Mouse (Mus musculus): ENCODE data around the gene Flna. TPM values are rescaled to one million over a fixed set of nuclear protein-coding genes. Genes with fewer than 3 reads are reported as not detected.

The Flna gene
- 16.9 TPM for polyA plus RNA-seq (2014; fragmentation: Illumina TruSeq; extraction: RNeasy Lipid Tissue Mini Kit (QIAGEN cat#74804); ENCODE audit: low replicate concordance)

GRCm38 (mm10) chrX:74249615-74250014 is at the start of gene Flna:
Gene Flna, minus strand, starts transcription at chrX:74249820.

GRCm38 (mm10) chrX:74296538-74297448 is 47.2 kb upstream of the Flna start, which contains the start of gene Atp6ap1:
Gene Atp6ap1, plus strand, starts transcription at chrX:74297097.

GRCm38 (mm10) chrX:74281732-74282394 is 32.2 kb upstream of the Flna start, which contains the start of the genes Taz and Dnase1l1:
Gene Taz, plus strand, starts transcription at chrX:74281912.
Gene Dnase1l1, minus strand, starts transcription at chrX:74282337.

GRCm38 (mm10) chrX:74270062-74270901 is 20.7 kb upstream of the Flna start, which contains the start of gene Rpl10:
Gene Rpl10, plus strand, starts transcription at chrX:74270812.

GRCm38 (mm10) chrX:74254153-74254887 is 4.7 kb upstream of the Flna start, which contains the start of gene Emd:
Gene Emd, plus strand, starts transcription at chrX:74254687.

GRCm38 (mm10) chrX:74176959-74177358 is 72.7 kb downstream of the Flna start, which contains the start of gene Tktl1:
Gene Tktl1, plus strand, starts transcription at chrX:74177259.

Other genes with a start within 250 kb of the Flna start
- gene Irak1, start 225.9 kb downstream of the Flna start, polyA plus RNA-seq (2014; fragmentation: Illumina TruSeq; extraction: RNeasy Lipid Tissue Mini Kit (QIAGEN cat#74804); ENCODE audit: low replicate concordance) = 25.2 TPM
- gene Opn1mw, start 122.4 kb downstream of the Flna start, polyA plus RNA-seq (2014; fragmentation: Illumina TruSeq; extraction: RNeasy Lipid Tissue Mini Kit (QIAGEN cat#74804); ENCODE audit: low replicate concordance) = not detected
- 10.2 TPM for gene Mecp2, start 114.5 kb downstream of the Flna start, polyA plus RNA-seq (2014; fragmentation: Illumina TruSeq; extraction: RNeasy Lipid Tissue Mini Kit (QIAGEN cat#74804); ENCODE audit: low replicate concordance)
- not detected for gene Tex28, start 82.0 kb downstream of the Flna start, polyA plus RNA-seq (2014; fragmentation: Illumina TruSeq; extraction: RNeasy Lipid Tissue Mini Kit (QIAGEN cat#74804); ENCODE audit: low replicate concordance)
- not detected for gene Tktl1, start 72.6 kb downstream of the Flna start, polyA plus RNA-seq (2014; fragmentation: Illumina TruSeq; extraction: RNeasy Lipid Tissue Mini Kit (QIAGEN cat#74804); ENCODE audit: low replicate concordance)
- gene Emd, start 4.9 kb upstream of the Flna start, polyA plus RNA-seq (2014; fragmentation: Illumina TruSeq; extraction: RNeasy Lipid Tissue Mini Kit (QIAGEN cat#74804); ENCODE audit: low replicate concordance) = 23.2 TPM
- gene Rpl10, start 21.0 kb upstream of the Flna start, polyA plus RNA-seq (2014; fragmentation: Illumina TruSeq; extraction: RNeasy Lipid Tissue Mini Kit (QIAGEN cat#74804); ENCODE audit: low replicate concordance) = 610 TPM
- gene Taz, start 32.1 kb upstream of the Flna start, polyA plus RNA-seq (2014; fragmentation: Illumina TruSeq; extraction: RNeasy Lipid Tissue Mini Kit (QIAGEN cat#74804); ENCODE audit: low replicate concordance) = 48.9 TPM
- 52.9 TPM for gene Dnase1l1, start 32.5 kb upstream of the Flna start, polyA plus RNA-seq (2014; fragmentation: Illumina TruSeq; extraction: RNeasy Lipid Tissue Mini Kit (QIAGEN cat#74804); ENCODE audit: low replicate concordance)
- 90.9 TPM for gene Atp6ap1, start 47.3 kb upstream of the Flna start, polyA plus RNA-seq (2014; fragmentation: Illumina TruSeq; extraction: RNeasy Lipid Tissue Mini Kit (QIAGEN cat#74804); ENCODE audit: low replicate concordance)
- gene Gdi1, start 55.2 kb upstream of the Flna start, polyA plus RNA-seq (2014; fragmentation: Illumina TruSeq; extraction: RNeasy Lipid Tissue Mini Kit (QIAGEN cat#74804); ENCODE audit: low replicate concordance) = 81.7 TPM
- gene Fam50a, start 63.2 kb upstream of the Flna start, polyA plus RNA-seq (2014; fragmentation: Illumina TruSeq; extraction: RNeasy Lipid Tissue Mini Kit (QIAGEN cat#74804); ENCODE audit: low replicate concordance) = 4.8 TPM
- gene Plxna3, start 79.2 kb upstream of the Flna start, polyA plus RNA-seq (2014; fragmentation: Illumina TruSeq; extraction: RNeasy Lipid Tissue Mini Kit (QIAGEN cat#74804); ENCODE audit: low replicate concordance) = 0.63 TPM
- gene Lage3, start 103.8 kb upstream of the Flna start, polyA plus RNA-seq (2014; fragmentation: Illumina TruSeq; extraction: RNeasy Lipid Tissue Mini Kit (QIAGEN cat#74804); ENCODE audit: low replicate concordance) = 7.2 TPM
- gene Ubl4a, start 123.4 kb upstream of the Flna start, polyA plus RNA-seq (2014; fragmentation: Illumina TruSeq; extraction: RNeasy Lipid Tissue Mini Kit (QIAGEN cat#74804); ENCODE audit: low replicate concordance) = 27.4 TPM
- gene Slc10a3, start 123.5 kb upstream of the Flna start, polyA plus RNA-seq (2014; fragmentation: Illumina TruSeq; extraction: RNeasy Lipid Tissue Mini Kit (QIAGEN cat#74804); ENCODE audit: low replicate concordance) = 6.6 TPM
- 3.7 TPM for gene Fam3a, start 143.5 kb upstream of the Flna start, polyA plus RNA-seq (2014; fragmentation: Illumina TruSeq; extraction: RNeasy Lipid Tissue Mini Kit (QIAGEN cat#74804); ENCODE audit: low replicate concordance)
- 32.8 TPM for gene Ikbkg, start 143.5 kb upstream of the Flna start, polyA plus RNA-seq (2014; fragmentation: Illumina TruSeq; extraction: RNeasy Lipid Tissue Mini Kit (QIAGEN cat#74804); ENCODE audit: low replicate concordance)
- gene G6pdx, start 179.4 kb upstream of the Flna start, polyA plus RNA-seq (2014; fragmentation: Illumina TruSeq; extraction: RNeasy Lipid Tissue Mini Kit (QIAGEN cat#74804); ENCODE audit: low replicate concordance) = 8.9 TPM
- gene Gm6880, start 231.6 kb upstream of the Flna start, polyA plus RNA-seq (2014; fragmentation: Illumina TruSeq; extraction: RNeasy Lipid Tissue Mini Kit (QIAGEN cat#74804); ENCODE audit: low replicate concordance) = not detected

Measured in small intestine, adult 10 weeks (tissue).